In the genomic region with DNA sequence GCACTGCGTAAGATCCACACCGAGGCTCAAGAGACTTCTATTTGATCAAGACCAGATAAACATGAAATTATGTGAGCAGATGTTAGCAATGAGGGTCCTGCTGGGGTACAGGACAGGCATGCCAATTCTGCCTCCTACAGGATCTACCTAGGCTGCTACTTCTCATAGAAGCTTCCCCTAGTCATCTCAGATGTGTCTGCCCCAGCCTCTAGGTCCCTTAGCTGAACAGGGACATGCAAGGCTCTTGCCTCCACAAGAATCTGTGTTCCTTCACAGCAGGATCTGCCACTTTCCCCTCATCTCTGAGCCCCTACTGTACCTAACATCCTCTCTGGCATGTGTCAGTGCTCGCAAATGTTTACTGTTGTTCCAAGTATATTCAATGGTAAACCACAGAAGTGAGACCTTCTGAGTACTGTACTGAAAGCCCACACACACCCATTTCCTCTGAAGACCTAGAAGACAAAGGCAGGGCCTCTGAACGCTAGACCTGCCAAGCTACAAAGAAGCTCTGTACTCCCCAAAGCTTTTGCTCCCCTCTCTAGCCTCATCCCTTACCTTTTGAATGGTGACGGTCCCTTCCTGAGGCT, we compare ENCODE assay signal across 22 mouse cellular contexts.
DNase-seq lines count a peak whose midpoint lies in the region; ATAC-seq lines count a peak whose summit lies in the region.
"Had no signal": no experiment of that assay in that cellular context is flagged by ENCODE, and none has a peak within 500 bp of the region (broad histone marks: within the 10 kb centered on the region; RNA-seq: fewer than 3 reads in every experiment).

No protein-coding gene starts in this region.

- peaks cover 80% of the 10 kb centered on the region for H3K36me3 ChIP-seq in liver, embryonic 12.5 days
- H3K36me3 ChIP-seq in liver, embryonic 11.5 days (ENCODE audit: control insufficient read depth, insufficient read depth, low read length) = peaks cover 12% of the 10 kb centered on the region
- H3K36me3 ChIP-seq in forebrain, embryonic 14.5 days (ENCODE audit: control insufficient read depth, insufficient read depth, low read length) = 0 out of 2 replicates have a peak, but pooled peaks cover 4% of the 10 kb centered on the region
- H3K36me3 ChIP-seq: hindbrain, embryonic 15.5 days; neural tube, embryonic 15.5 days had no signal

- 72% methylated on average over 5 of the region's 5 CpGs for WGBS in liver, embryonic 12.5 days (ENCODE audit: insufficient replicate concordance)
- 76% methylated on average over 5 of the region's 5 CpGs for WGBS in liver, embryonic 11.5 days
- WGBS in forebrain, embryonic 14.5 days = 86% methylated on average over 5 of the region's 5 CpGs

- ATAC-seq in liver, embryonic 12.5 days = no peak
- no peak for ATAC-seq in liver, embryonic 11.5 days (replicated peaks; ENCODE audit: low FRiP score)
- peak; percentile 91 for ATAC-seq in CD4-positive, CD25-positive, alpha-beta regulatory T cell, adult 4 months
- peak; percentile 87 for ATAC-seq in inflammation-experienced regulatory T-cells, adult 6 months
- peak; percentile 36; the same call in 1 of the 2 replicates for ATAC-seq in neutrophil, adult 5-6 weeks (ENCODE audit: extremely low read depth, insufficient number of reproducible peaks, low FRiP score, poor library complexity, severe bottlenecking)
- no peak for ATAC-seq in forebrain, embryonic 14.5 days
- ATAC-seq: forebrain, embryonic 16.5 days; lung, postnatal 0 days had no signal

- no peak overlapping the region for H3K4me3 ChIP-seq in liver, embryonic 12.5 days
- H3K4me3 ChIP-seq in liver, embryonic 11.5 days (ENCODE audit: low read depth, low read length) = no peak overlapping the region
- no peak overlapping the region for H3K4me3 ChIP-seq in forebrain, embryonic 14.5 days (ENCODE audit: low read depth, low read length)
- H3K4me3 ChIP-seq: hindbrain, embryonic 15.5 days; left cerebral cortex, adult 2 months; neural tube, embryonic 15.5 days had no signal

- no peak for DNase-seq in liver, embryonic 11.5 days (ENCODE audit: low spot score)
- DNase-seq in layer of hippocampus, postnatal 36 days = no peak
- no peak for DNase-seq in forebrain, embryonic 14.5 days (ENCODE audit: low spot score)
- DNase-seq: adrenal gland, postnatal 25 days; cerebellum, adult 11-12 months; embryo, embryonic 11 days; gastrocnemius, postnatal 36 days; heart, postnatal 10 days; kidney, adult 18-20 months; kidney, postnatal 25 days; left cerebral cortex, postnatal 4 days; midbrain, embryonic 14.5 days; thymus, postnatal 4 days had no signal

- no peaks in the 10 kb centered on the region for H3K9me3 ChIP-seq in liver, embryonic 12.5 days (replicated peaks)
- no peaks in the 10 kb centered on the region for H3K9me3 ChIP-seq in liver, embryonic 11.5 days (ENCODE audit: control insufficient read depth, low read length)
- no peaks in the 10 kb centered on the region for H3K9me3 ChIP-seq in forebrain, embryonic 14.5 days (replicated peaks; ENCODE audit: control insufficient read depth, low read length)
- H3K9me3 ChIP-seq: hindbrain, embryonic 15.5 days; neural tube, embryonic 15.5 days had no signal

- peak overlapping the region; percentile 77 for H3K27ac ChIP-seq in liver, embryonic 12.5 days
- no peak overlapping the region for H3K27ac ChIP-seq in liver, embryonic 11.5 days (ENCODE audit: low read depth, low read length)
- no peak overlapping the region for H3K27ac ChIP-seq in forebrain, embryonic 14.5 days (ENCODE audit: low read depth, low read length)
- H3K27ac ChIP-seq: hindbrain, embryonic 15.5 days; left cerebral cortex, adult 2 months; neural tube, embryonic 15.5 days had no signal

- peaks cover 85% of the 10 kb centered on the region for H3K4me1 ChIP-seq in liver, embryonic 12.5 days
- H3K4me1 ChIP-seq in liver, embryonic 11.5 days (replicated peaks; ENCODE audit: control insufficient read depth, insufficient read depth, low read length) = peaks cover 30% of the 10 kb centered on the region
- 0 out of 2 replicates have a peak, but pooled peaks cover 3% of the 10 kb centered on the region for H3K4me1 ChIP-seq in forebrain, embryonic 14.5 days (ENCODE audit: control insufficient read depth, insufficient read depth, low read length)

- H3K9ac ChIP-seq in liver, embryonic 12.5 days = no peak overlapping the region
- H3K9ac ChIP-seq in liver, embryonic 11.5 days (ENCODE audit: low read depth, low read length) = no peak overlapping the region
- no peak overlapping the region for H3K9ac ChIP-seq in forebrain, embryonic 14.5 days (ENCODE audit: low read length)
- H3K9ac ChIP-seq: hindbrain, embryonic 15.5 days; neural tube, embryonic 15.5 days had no signal

- peak overlapping the region; percentile 24 for H3K4me2 ChIP-seq in liver, embryonic 12.5 days
- H3K4me2 ChIP-seq in liver, embryonic 11.5 days = no peak overlapping the region; the same call in 1 of the 2 replicates
- no peak overlapping the region for H3K4me2 ChIP-seq in forebrain, embryonic 14.5 days (ENCODE audit: low read length)
- H3K4me2 ChIP-seq: hindbrain, embryonic 15.5 days; neural tube, embryonic 15.5 days had no signal

- H3K27me3 ChIP-seq in liver, embryonic 12.5 days (replicated peaks) = no peaks in the 10 kb centered on the region
- H3K27me3 ChIP-seq in liver, embryonic 11.5 days (replicated peaks; ENCODE audit: control insufficient read depth, insufficient read depth, low read length) = no peaks in the 10 kb centered on the region
- no peaks in the 10 kb centered on the region for H3K27me3 ChIP-seq in forebrain, embryonic 14.5 days (replicated peaks; ENCODE audit: control insufficient read depth, insufficient read depth, low read length)
- H3K27me3 ChIP-seq: hindbrain, embryonic 15.5 days; neural tube, embryonic 15.5 days had no signal

Comparison
In these comparisons a context has a peak if more than half of its experiments do, and no peak if none do; other contexts are left out.
1. ATAC-seq: peak in CD4-positive, CD25-positive, alpha-beta regulatory T cell, adult 4 months (single experiment), inflammation-experienced regulatory T-cells, adult 6 months (single experiment) and neutrophil, adult 5-6 weeks (single experiment); none in liver, embryonic 12.5 days (single experiment), liver, embryonic 11.5 days (single experiment) and forebrain, embryonic 14.5 days (single experiment).